Mouse (Mus musculus): ENCODE results near the gene Ipmk. TPM values are rescaled to one million over a fixed set of nuclear protein-coding genes. Genes with fewer than 3 reads are reported as not detected.
"Not testable (repeated sequence)": the region's sequence is repeated elsewhere in the genome, so short reads cannot be mapped to it uniquely, and the experiment has no call there.

The Ipmk gene
- polyA plus RNA-seq, 1 experiment from 2014 or later, result 8.4 TPM

DNA sequence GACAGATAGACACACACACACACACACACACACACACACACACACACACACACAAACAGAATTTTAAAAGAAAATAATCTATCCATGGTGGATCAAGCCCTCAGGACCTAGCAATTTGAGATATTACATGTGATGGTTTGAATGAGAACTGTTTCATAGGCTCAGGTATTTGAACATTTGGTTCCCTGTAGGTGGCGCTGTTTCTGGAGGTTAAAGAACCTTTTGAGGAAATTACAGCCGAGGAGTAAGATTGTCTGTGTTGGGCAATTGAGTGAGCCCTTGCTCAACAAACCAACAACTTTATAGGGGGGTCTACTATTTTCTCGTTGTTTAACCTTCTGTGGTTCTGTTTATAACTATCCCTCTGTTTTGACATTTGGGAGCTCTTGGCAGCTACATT, 107.8 kb downstream of the Ipmk start:
- ATAC-seq (ENCODE audit: insufficient number of reproducible peaks, low FRiP score, low TSS enrichment, low read depth), result no peak
- 77% methylated on average over 3 of the region's 3 CpGs for WGBS
- Histone ChIP-seq H3K27me3 (no peaks in the 10 kb centered on the region), H3K27ac (no peak overlapping the region), H3K9me3 (no peaks in the 10 kb centered on the region), H3K4me2 (no peak overlapping the region), H3K4me1 (no peaks in the 10 kb centered on the region), H3K4me3 (no peak overlapping the region), H3K9ac (no peak overlapping the region), H3K36me3 (no peaks in the 10 kb centered on the region)

GRCm38 (mm10) chr10:71462371-71462770, 114.8 kb downstream of the Ipmk start:
- not testable (repeated sequence) for H3K4me2 ChIP-seq; H3K9ac ChIP-seq; H3K4me1 ChIP-seq; H3K27ac ChIP-seq; H3K36me3 ChIP-seq; H3K4me3 ChIP-seq; H3K9me3 ChIP-seq; H3K27me3 ChIP-seq; ATAC-seq (ENCODE audit: insufficient number of reproducible peaks, low FRiP score, low TSS enrichment, low read depth)
- 80% methylated on average over 13 of the region's 13 CpGs for WGBS

- H3K9ac ChIP-seq, result no peak overlapping the region
- H3K27me3 ChIP-seq, result no peaks in the 10 kb centered on the region
- no peak overlapping the region for H3K27ac ChIP-seq
- no peak overlapping the region for H3K4me3 ChIP-seq
- ATAC-seq (ENCODE audit: insufficient number of reproducible peaks, low FRiP score, low TSS enrichment, low read depth), result no peak
- H3K4me2 ChIP-seq, result no peak overlapping the region
- H3K36me3 ChIP-seq, result no peaks in the 10 kb centered on the region
- no peaks in the 10 kb centered on the region for H3K9me3 ChIP-seq
- no peaks in the 10 kb centered on the region for H3K4me1 ChIP-seq
- 85% methylated on average over 6 of the region's 6 CpGs for WGBS
These were observed 116.9 kb downstream of the Ipmk start for GRCm38 (mm10) chr10:71464417-71464816.

- no peaks in the 10 kb centered on the region for H3K36me3 ChIP-seq
- H3K4me1 ChIP-seq, result no peaks in the 10 kb centered on the region
- H3K9ac ChIP-seq, result no peak overlapping the region
- no peak overlapping the region for H3K4me3 ChIP-seq
- H3K27me3 ChIP-seq, result no peaks in the 10 kb centered on the region
- 93% methylated on average over 3 of the region's 3 CpGs for WGBS
- H3K4me2 ChIP-seq, result no peak overlapping the region
- H3K27ac ChIP-seq, result no peak overlapping the region
- H3K9me3 ChIP-seq, result no peaks in the 10 kb centered on the region
- no peak for ATAC-seq (ENCODE audit: insufficient number of reproducible peaks, low FRiP score, low TSS enrichment, low read depth)
These were observed 120.8 kb downstream of the Ipmk start for GRCm38 (mm10) chr10:71468315-71468714.

DNA sequence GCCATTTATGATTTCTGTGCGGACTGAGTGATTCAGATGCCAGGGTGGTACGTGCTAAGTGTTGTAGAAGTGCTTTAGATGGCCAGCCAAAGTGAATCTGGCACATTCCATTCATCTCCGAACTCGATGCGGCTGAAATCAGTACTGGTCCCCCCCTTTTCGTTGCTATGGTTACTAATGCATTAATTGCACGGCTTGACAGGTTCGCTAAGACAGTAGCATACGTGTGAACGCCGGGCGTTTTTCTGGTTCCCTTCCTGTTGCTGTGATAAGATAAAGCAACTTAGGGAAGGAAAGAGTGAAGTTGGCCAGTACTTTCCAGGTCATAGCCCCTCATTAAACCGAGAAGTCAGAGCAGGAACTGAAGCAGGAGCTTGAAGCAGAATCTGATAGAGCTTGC, 122.2 kb downstream of the Ipmk start:
- ATAC-seq (ENCODE audit: insufficient number of reproducible peaks, low FRiP score, low TSS enrichment, low read depth), result no peak
- H3K4me3 ChIP-seq, result no peak overlapping the region
- H3K27me3 ChIP-seq, result no peaks in the 10 kb centered on the region
- H3K4me1 ChIP-seq, result no peaks in the 10 kb centered on the region
- H3K4me2 ChIP-seq, result no peak overlapping the region
- no peaks in the 10 kb centered on the region for H3K9me3 ChIP-seq
- no peak overlapping the region for H3K9ac ChIP-seq
- no peaks in the 10 kb centered on the region for H3K36me3 ChIP-seq
- 80% methylated on average over 13 of the region's 13 CpGs for WGBS
- H3K27ac ChIP-seq, result no peak overlapping the region

- Histone ChIP-seq H3K27ac (no peak overlapping the region), H3K4me2 (no peak overlapping the region), H3K9me3 (no peaks in the 10 kb centered on the region), H3K9ac (no peak overlapping the region), H3K36me3 (no peaks in the 10 kb centered on the region), H3K4me3 (no peak overlapping the region), H3K4me1 (no peaks in the 10 kb centered on the region), H3K27me3 (no peaks in the 10 kb centered on the region)
- WGBS, result 82% methylated on average over 6 of the region's 6 CpGs
- ATAC-seq (ENCODE audit: insufficient number of reproducible peaks, low FRiP score, low TSS enrichment, low read depth), result no peak
These were observed 124.5 kb downstream of the Ipmk start for GRCm38 (mm10) chr10:71472033-71472432.

GRCm38 (mm10) chr10:71473590-71473989, 126.0 kb downstream of the Ipmk start:
- 79% methylated on average over 13 of the region's 13 CpGs for whole genome bisulfite sequencing
- Histone ChIP-seq H3K27ac (no peak overlapping the region), H3K4me3 (no peak overlapping the region), H3K4me2 (no peak overlapping the region), H3K9me3 (no peaks in the 10 kb centered on the region), H3K36me3 (no peaks in the 10 kb centered on the region), H3K27me3 (0 out of 2 replicates have a peak, but pooled peaks cover 4% of the 10 kb centered on the region), H3K9ac (no peak overlapping the region), H3K4me1 (no peaks in the 10 kb centered on the region)
- ATAC-seq (ENCODE audit: insufficient number of reproducible peaks, low FRiP score, low TSS enrichment, low read depth), result no peak

- no peak for ATAC-seq (ENCODE audit: insufficient number of reproducible peaks, low FRiP score, low TSS enrichment, low read depth)
- Histone ChIP-seq H3K4me1 (no peaks in the 10 kb centered on the region), H3K9me3 (no peaks in the 10 kb centered on the region), H3K27ac (no peak overlapping the region), H3K9ac (no peak overlapping the region), H3K4me3 (no peak overlapping the region), H3K27me3 (0 out of 2 replicates have a peak, but pooled peaks cover 4% of the 10 kb centered on the region), H3K36me3 (no peaks in the 10 kb centered on the region), H3K4me2 (no peak overlapping the region)
- 66% methylated on average over 8 of the region's 8 CpGs for WGBS
These were observed 129.0 kb downstream of the Ipmk start for GRCm38 (mm10) chr10:71476471-71477080.

GRCm38 (mm10) chr10:71477147-71477546, 129.6 kb downstream of the Ipmk start:
- Histone ChIP-seq H3K4me3 (no peak overlapping the region), H3K4me2 (no peak overlapping the region), H3K36me3 (no peaks in the 10 kb centered on the region), H3K9ac (no peak overlapping the region), H3K27ac (no peak overlapping the region), H3K27me3 (0 out of 2 replicates have a peak, but pooled peaks cover 4% of the 10 kb centered on the region), H3K9me3 (no peaks in the 10 kb centered on the region), H3K4me1 (no peaks in the 10 kb centered on the region)
- ATAC-seq (ENCODE audit: insufficient number of reproducible peaks, low FRiP score, low TSS enrichment, low read depth), result no peak
- WGBS, result 37% methylated on average over 4 of the region's 4 CpGs

- no peaks in the 10 kb centered on the region for H3K4me1 ChIP-seq
- 6% methylated on average over 8 of the region's 8 CpGs for WGBS
- H3K27me3 ChIP-seq, result 0 out of 2 replicates have a peak, but pooled peaks cover 4% of the 10 kb centered on the region
- H3K4me3 ChIP-seq, result no peak overlapping the region
- no peak overlapping the region for H3K4me2 ChIP-seq
- H3K9ac ChIP-seq, result no peak overlapping the region
- H3K27ac ChIP-seq, result no peak overlapping the region
- H3K36me3 ChIP-seq, result no peaks in the 10 kb centered on the region
- ATAC-seq (ENCODE audit: insufficient number of reproducible peaks, low FRiP score, low TSS enrichment, low read depth), result no peak
- no peaks in the 10 kb centered on the region for H3K9me3 ChIP-seq
These were observed 132.2 kb downstream of the Ipmk start for GRCm38 (mm10) chr10:71479700-71480325.

All from limb, embryonic 15.5 days (tissue).